Mouse (Mus musculus) c-Kit-negative CD71-positive TER-119-positive erythroid progenitor cells, embryonic 14.5 days (primary cell): ENCODE measurements around the gene Pdcd2l.
"Not testable (repeated sequence)": the region's sequence is repeated elsewhere in the genome, so short reads cannot be mapped to it uniquely, and the experiment has no call there.

Experiments
- DNase-seq: peaks from one replicate; pipeline ENCODE4 v3.0.0-alpha.2; 2013; ENCODE audit warnings: low read depth, low spot score

Gene Pdcd2l

GRCm38 (mm10) chr7:34213281-34213680, 16.8 kb upstream of the Pdcd2l start:
- DNase-seq, result no peak

GRCm38 (mm10) chr7:34208027-34208745, 11.7 kb upstream of the Pdcd2l start:
- DNase-seq, result no peak

- no peak for DNase-seq
These were observed 9.9 kb upstream of the Pdcd2l start for GRCm38 (mm10) chr7:34206331-34206730.

GRCm38 (mm10) chr7:34202147-34202546, 5.7 kb upstream of the Pdcd2l start:
- DNase-seq, result not testable (repeated sequence)

- no peak for DNase-seq
These were observed 4.4 kb upstream of the Pdcd2l start for GRCm38 (mm10) chr7:34200829-34201228.

- peak; percentile 64 for DNase-seq
These were observed 1.9 kb upstream of the Pdcd2l start for GRCm38 (mm10) chr7:34198346-34198745.

GRCm38 (mm10) chr7:34195632-34196031, 829 bp downstream of the Pdcd2l start:
- peak; percentile 28 for DNase-seq

- no peak for DNase-seq
These were observed 3.6 kb downstream of the Pdcd2l start for GRCm38 (mm10) chr7:34192825-34193224.

- no peak for DNase-seq
These were observed 7.0 kb downstream of the Pdcd2l start for GRCm38 (mm10) chr7:34189376-34189989.

GRCm38 (mm10) chr7:34183794-34184193, 12.7 kb downstream of the Pdcd2l start:
- DNase-seq, result no peak

GRCm38 (mm10) chr7:34183356-34183755, 13.1 kb downstream of the Pdcd2l start:
- no peak for DNase-seq

DNA sequence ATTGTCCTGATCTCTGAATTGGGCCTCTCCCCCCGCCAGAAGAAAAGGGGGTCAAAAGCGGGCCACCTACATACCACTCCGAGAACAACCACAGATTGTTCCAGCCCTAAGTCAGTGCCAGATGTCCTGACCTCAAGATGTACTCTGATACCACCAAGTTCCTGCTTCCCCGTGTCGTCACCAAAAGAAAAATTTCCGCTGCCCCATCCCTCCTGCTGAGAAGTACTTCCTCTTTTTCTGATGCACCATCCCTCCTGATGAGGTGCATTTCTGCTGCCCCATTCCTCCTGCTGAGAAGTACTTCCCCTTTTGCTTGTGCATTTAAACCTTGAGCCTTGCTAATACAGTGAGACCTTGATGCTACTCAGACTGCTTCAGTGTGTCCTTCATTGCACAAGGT, 20.2 kb downstream of the Pdcd2l start:
- not testable (repeated sequence) for DNase-seq

GRCm38 (mm10) chr7:34172251-34172650, 24.2 kb downstream of the Pdcd2l start:
- no peak for DNase-seq

- no peak for DNase-seq
These were observed 27.0 kb downstream of the Pdcd2l start, which contains the start of gene Uba2 for GRCm38 (mm10) chr7:34169454-34169853. TSS of gene Uba2 (minus strand) at chr7:34169599.

GRCm38 (mm10) chr7:34168470-34169251, 27.8 kb downstream of the Pdcd2l start:
- DNase-seq, result peak; percentile 81

GRCm38 (mm10) chr7:34167766-34168469, 28.5 kb downstream of the Pdcd2l start:
- DNase-seq, result peak; percentile 25

DNA sequence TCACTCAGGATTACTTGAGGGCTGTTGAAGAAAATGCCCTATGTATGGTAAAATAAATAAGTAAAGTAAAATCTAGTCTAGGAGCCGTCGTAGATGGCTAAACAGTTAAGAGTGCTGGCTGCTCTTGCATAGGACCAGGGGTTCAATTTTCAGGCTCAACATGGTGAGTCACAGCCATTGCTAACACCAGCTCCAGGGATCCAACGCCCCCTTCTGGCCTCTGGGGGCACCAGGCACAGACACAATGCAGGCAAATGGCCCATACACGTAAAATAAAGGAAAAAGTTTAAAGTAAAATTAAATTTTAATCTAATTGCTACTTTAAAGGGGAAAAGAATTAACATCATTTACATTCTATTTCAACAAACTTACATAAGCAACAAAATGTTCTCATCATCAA, 29.6 kb downstream of the Pdcd2l start:
- peak; percentile 47 for DNase-seq

DNA sequence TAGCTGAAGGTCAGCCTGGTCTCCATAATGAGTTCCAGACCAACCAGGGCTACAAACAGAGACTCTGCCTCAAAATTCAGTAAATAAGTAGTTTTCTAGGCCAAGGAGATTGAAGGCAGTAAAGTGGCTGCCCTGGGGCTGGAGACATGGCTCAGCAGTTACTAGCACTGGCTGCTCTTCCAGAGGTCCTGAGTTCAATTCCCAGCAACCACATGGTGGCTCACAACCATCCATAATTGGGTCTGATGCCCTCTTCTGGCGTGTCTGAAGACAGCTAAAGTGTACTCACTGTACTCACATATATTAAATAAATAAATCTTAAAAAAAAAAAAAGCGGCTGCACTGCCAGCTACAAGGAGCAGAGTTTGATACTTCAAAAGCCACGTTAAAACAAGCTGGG, 30.5 kb downstream of the Pdcd2l start:
- DNase-seq, result no peak

- no peak for DNase-seq
These were observed 31.8 kb downstream of the Pdcd2l start for GRCm38 (mm10) chr7:34164671-34165070.

DNA sequence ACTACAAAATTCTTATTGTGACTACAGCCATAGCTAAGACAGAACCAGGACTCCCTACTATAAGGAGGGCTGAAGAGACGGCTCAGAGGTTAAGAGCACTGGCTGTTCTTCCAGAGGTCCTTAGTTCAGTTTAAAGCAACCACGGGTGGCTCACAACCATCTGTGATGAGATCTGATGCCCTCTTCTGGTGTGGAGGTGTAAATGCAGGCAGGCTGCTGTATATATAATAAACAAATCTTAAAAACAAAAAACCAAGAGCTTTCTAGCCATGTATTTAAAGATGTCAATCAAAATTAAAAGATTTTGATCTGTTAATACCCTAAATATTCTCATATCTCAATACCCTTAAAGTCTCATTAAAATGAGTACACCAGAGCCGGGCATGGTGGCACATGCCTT, 37.3 kb downstream of the Pdcd2l start:
- DNase-seq, result no peak

DNA sequence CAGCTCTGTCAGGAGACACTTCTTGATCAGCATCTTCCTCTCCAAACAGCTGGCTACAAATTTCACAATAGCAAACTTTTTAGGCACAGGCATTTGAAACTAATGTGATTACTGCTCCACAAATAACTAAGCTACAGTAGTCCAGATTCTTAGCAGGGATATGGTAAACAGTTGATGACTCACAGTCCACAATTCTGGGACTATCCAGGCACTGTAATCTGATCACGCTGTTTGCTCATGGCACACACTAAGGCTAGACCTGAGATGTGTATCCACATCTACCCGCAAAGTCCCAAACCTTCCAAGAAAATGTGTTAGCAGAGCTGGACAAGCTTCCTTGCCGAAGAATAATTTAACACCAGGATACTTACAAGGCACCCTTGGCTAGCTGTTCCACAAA, 38.5 kb downstream of the Pdcd2l start:
- no peak for DNase-seq

- peak; percentile 8 for DNase-seq
These were observed 49.3 kb downstream of the Pdcd2l start for GRCm38 (mm10) chr7:34147193-34147592.
